ENCODE assay signal across 13 mouse cellular contexts in the genomic region with DNA sequence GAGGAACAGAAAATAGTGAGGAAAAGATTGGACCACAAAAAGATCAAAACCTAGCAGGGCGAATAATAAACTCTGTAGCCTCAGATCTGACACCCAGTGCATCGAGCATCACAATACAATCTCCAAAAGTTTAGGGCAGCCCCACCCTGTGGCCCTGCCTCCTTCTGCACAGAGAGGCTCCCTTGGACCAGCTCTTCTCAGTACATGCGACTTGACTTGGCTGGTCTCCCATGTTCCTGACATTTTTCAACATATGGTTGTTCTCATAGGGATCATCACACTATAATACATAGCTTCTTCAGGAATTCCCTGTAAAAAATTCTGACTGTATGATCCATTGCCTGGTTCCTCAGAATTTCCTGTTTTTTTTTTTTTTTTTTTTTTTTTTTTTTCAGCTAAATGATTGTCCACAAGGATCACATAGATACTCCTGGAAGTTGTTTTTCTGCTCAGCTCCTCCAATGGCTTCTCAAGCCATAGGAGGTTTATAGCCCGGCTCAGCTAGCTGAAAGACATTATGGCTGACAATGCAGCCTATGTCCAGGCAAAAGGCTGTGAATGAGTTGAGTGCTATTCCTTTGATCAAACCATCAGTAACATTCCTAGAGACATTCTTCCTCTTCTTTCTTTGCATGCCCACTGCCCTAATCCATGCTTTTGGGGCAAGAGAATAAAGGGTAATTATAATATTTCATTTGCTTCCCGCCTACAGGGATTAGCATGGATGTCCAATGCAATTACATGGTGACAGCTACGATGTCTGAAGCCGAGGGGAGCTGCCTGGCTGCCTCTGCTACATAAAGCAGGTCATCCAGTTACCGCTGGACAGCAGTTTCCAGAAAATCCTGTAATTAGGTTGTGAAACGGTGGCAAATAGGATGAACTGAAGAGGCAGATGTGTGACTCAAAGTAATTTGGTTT.
DNase-seq lines count a peak whose midpoint lies in the region; ATAC-seq and TF ChIP-seq lines count a peak whose summit lies in the region.
"Had no signal": no experiment of that assay in that cellular context is flagged by ENCODE, and none has a peak within 500 bp of the region (broad histone marks: within the 10 kb centered on the region; RNA-seq: fewer than 3 reads in every experiment).

No protein-coding gene starts in this region.

- H3K9me3 ChIP-seq in kidney, embryonic 15.5 days (replicated peaks), result no peaks in the 10 kb centered on the region
- H3K9me3 ChIP-seq in hindbrain, postnatal 0 days (ENCODE audit: low read length), result no peaks in the 10 kb centered on the region
- H3K9me3 ChIP-seq: embryonic facial prominence, embryonic 12.5 days had no signal

- WGBS in kidney, embryonic 15.5 days, result 50% methylated on average over 9 of the region's 9 CpGs
- WGBS in hindbrain, postnatal 0 days, result 45% methylated on average over 9 of the region's 9 CpGs

- no peaks in the 10 kb centered on the region for H3K36me3 ChIP-seq in kidney, embryonic 15.5 days
- H3K36me3 ChIP-seq in hindbrain, postnatal 0 days (ENCODE audit: insufficient read depth, low read length), result no peaks in the 10 kb centered on the region
- H3K36me3 ChIP-seq: embryonic facial prominence, embryonic 12.5 days had no signal

- H3K27ac ChIP-seq in kidney, embryonic 15.5 days, result no peak overlapping the region
- H3K27ac ChIP-seq in hindbrain, postnatal 0 days, result 0 out of 2 replicates have a peak overlapping the region, but pooled peaks have one; percentile 20
- H3K27ac ChIP-seq: embryonic facial prominence, embryonic 12.5 days had no signal

- DNase-seq in kidney, postnatal 10 days, result no peak
- DNase-seq in embryo, embryonic 10.5 days (ENCODE audit: low spot score), result peak; percentile 40
- DNase-seq in hindbrain, postnatal 0 days (ENCODE audit: low spot score), result no peak
- peak; percentile 20 for DNase-seq in retina, adult 2 months (ENCODE audit: low read depth, low spot score)
- no peak for DNase-seq in left cerebral cortex, adult 18-20 months (ENCODE audit: low spot score in 2 of 2)
- no peak for DNase-seq in frontal cortex, postnatal 10 days (ENCODE audit: low spot score in 2 of 2)
- DNase-seq: adrenal gland, postnatal 10 days; kidney, adult 18-20 months; spleen, adult 18-20 months; thymus, adult 18-20 months had no signal

- H3K4me2 ChIP-seq in kidney, embryonic 15.5 days, result no peak overlapping the region
- H3K4me2 ChIP-seq in hindbrain, postnatal 0 days (ENCODE audit: low read depth, low read length), result no peak overlapping the region
- H3K4me2 ChIP-seq: embryonic facial prominence, embryonic 12.5 days; liver, embryonic 11.5 days had no signal

- TF ChIP-seq CTCF in hindbrain, postnatal 0 days (IDR thresholded peaks at IDR 0.05; ENCODE audit: low read depth), result no peak

- peak; percentile 54; the same call in 1 of the 2 replicates for ATAC-seq in kidney, embryonic 15.5 days (replicated peaks; ENCODE audit: low FRiP score)
- peak; percentile 49; the same call in 1 of the 2 replicates for ATAC-seq in hindbrain, postnatal 0 days

- H3K4me3 ChIP-seq in kidney, embryonic 15.5 days (replicated peaks), result no peak overlapping the region
- H3K4me3 ChIP-seq in hindbrain, postnatal 0 days (ENCODE audit: low read length), result no peak overlapping the region
- H3K4me3 ChIP-seq: embryonic facial prominence, embryonic 12.5 days had no signal

- H3K27me3 ChIP-seq in kidney, embryonic 15.5 days, result no peaks in the 10 kb centered on the region
- H3K27me3 ChIP-seq in hindbrain, postnatal 0 days (ENCODE audit: insufficient read depth, low read length), result no peaks in the 10 kb centered on the region
- H3K27me3 ChIP-seq: embryonic facial prominence, embryonic 12.5 days had no signal

- no peaks in the 10 kb centered on the region for H3K4me1 ChIP-seq in kidney, embryonic 15.5 days
- no peaks in the 10 kb centered on the region for H3K4me1 ChIP-seq in hindbrain, postnatal 0 days (ENCODE audit: insufficient read depth, low read length)
- H3K4me1 ChIP-seq: embryonic facial prominence, embryonic 12.5 days had no signal

- H3K9ac ChIP-seq in kidney, embryonic 15.5 days, result no peak overlapping the region
- H3K9ac ChIP-seq in hindbrain, postnatal 0 days (replicated peaks; ENCODE audit: low read length), result no peak overlapping the region
- H3K9ac ChIP-seq: embryonic facial prominence, embryonic 12.5 days had no signal

Comparison
In these comparisons a context has a peak if more than half of its experiments do, and no peak if none do; other contexts are left out.
1. DNase-seq: peak in embryo, embryonic 10.5 days (single experiment) and retina, adult 2 months (single experiment); none in kidney, postnatal 10 days (single experiment), hindbrain, postnatal 0 days (single experiment), left cerebral cortex, adult 18-20 months (0 of 2) and frontal cortex, postnatal 10 days (0 of 2).